Mouse (Mus musculus): ENCODE data around the gene Entpd1.
A peak's percentile ranks its signal among the peaks of the same experiment; 100 is the strongest.

Gene Entpd1

GRCm38 (mm10) chr19:40723516-40723915 is 111.3 kb downstream of the Entpd1 start:
- no peak for DNase-seq (ENCODE audit: low spot score in 2 of 2)

DNA sequence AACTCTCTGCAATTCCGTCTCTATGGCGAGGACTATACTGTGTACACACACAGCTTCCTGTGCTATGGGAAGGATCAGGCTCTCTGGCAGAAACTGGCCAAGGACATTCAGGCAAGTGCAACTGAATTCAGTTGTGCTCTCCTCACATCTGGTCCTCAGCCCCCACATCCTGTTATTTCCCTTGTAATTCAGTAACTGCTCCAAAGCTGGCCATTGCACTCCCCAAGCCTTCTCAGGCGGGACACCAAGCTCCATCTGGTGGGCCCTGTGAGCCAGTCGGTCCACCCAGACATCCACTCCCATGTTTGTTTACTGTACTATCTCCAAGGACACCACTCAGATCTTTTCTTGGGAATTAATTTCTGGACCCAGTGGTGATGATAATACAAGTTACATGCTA is 114.0 kb downstream of the Entpd1 start:
- peak in 1 of 2 experiments; percentile 31 for DNase-seq (ENCODE audit: low spot score in 2 of 2)

DNA sequence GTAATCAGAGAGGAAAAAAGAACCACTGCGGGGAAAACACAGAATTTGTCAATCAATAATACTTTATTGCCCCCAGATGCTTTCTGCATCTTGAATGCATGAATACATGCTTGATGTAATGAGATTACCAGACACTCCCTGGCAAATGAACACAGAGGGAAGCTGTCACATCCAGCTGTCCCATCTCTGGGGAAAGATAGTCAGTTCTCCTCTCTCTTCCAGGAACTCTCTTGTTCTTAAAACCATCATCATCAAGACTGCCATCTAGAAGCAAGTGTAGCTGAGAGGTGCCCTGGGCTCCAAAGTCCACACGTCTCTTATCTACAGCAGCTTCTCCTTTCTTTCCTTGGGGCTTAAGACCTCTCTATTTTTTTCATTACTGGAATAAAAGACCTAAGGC is 114.4 kb downstream of the Entpd1 start:
- no peak for DNase-seq (ENCODE audit: low spot score in 2 of 2)

DNA sequence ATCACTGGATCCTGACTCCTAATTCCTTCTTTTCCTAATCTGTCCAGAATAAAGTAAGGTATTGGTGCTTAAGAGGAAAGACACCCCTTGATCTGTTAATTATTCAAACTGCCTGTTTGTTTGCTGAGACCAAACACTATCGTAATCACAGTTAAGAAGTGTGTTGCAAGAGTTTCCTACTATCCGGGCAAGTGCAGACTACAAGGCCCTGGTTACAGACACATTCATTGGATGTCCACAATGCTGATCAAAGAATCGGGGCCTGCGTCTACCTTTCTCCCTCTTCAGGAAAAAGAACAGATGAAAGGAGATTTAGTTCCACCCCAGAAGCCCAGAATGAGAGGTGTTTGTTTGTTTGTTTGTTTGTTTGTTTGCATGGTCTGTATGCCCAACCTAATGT is 116.0 kb downstream of the Entpd1 start:
- no peak for DNase-seq (ENCODE audit: low spot score in 2 of 2)

DNA sequence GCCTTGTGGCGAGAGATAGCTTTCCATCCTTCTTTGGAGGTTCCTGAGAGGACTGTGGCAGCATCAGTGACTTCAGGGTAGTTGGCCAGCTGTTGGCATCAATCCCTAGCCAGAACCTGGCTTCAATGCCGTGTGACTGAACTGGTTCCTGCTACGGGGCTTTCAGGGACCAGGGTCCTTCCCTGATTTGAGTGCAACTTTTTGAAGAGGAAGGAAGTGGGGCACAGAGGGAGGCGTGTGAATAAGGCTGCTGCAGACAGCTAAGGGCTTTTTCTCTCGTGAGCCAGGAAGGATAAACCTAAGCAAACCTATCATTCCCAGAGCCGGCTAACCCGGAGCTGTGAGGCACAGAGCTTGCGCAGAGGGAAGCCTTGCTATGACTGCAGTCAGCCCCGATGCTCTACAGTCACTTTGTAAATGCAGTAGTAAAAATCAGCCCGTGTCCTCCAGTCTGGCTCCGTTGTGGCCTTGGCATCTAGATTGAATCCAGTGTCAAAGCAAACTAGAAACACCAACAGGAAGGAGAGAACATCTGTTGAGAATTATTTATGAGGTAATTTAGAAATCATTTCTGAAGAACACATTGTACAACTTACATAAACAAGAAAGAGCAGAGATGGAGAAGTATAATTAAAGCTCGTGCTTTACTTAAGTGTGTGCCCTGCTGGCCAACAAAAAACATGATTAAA is 116.7 kb downstream of the Entpd1 start:
- DNase-seq (ENCODE audit: low spot score in 2 of 2), result peak in 1 of 2 experiments; percentile 20

GRCm38 (mm10) chr19:40733409-40733808 is 121.2 kb downstream of the Entpd1 start:
- no peak for DNase-seq (ENCODE audit: low spot score in 2 of 2)

DNA sequence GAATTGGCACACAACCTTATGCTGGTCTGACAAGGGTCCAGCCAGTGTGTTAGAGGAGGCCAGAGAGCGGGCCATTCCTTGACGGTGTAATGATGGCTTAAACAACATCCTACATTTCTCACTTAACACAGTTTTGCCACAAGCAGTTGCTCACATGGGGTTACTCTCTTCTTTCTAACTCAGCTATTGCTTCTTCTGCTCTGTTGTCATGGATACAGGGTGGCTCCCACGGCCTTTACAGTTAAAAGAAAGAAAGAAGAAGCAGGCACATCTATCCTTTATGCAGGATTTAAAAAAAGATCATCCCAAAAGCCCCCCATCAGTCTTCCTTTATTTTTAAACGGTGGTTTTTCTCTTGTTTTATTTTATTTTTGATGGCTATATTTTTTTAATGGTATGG is 121.7 kb downstream of the Entpd1 start:
- DNase-seq (ENCODE audit: low spot score in 2 of 2), result no peak

DNA sequence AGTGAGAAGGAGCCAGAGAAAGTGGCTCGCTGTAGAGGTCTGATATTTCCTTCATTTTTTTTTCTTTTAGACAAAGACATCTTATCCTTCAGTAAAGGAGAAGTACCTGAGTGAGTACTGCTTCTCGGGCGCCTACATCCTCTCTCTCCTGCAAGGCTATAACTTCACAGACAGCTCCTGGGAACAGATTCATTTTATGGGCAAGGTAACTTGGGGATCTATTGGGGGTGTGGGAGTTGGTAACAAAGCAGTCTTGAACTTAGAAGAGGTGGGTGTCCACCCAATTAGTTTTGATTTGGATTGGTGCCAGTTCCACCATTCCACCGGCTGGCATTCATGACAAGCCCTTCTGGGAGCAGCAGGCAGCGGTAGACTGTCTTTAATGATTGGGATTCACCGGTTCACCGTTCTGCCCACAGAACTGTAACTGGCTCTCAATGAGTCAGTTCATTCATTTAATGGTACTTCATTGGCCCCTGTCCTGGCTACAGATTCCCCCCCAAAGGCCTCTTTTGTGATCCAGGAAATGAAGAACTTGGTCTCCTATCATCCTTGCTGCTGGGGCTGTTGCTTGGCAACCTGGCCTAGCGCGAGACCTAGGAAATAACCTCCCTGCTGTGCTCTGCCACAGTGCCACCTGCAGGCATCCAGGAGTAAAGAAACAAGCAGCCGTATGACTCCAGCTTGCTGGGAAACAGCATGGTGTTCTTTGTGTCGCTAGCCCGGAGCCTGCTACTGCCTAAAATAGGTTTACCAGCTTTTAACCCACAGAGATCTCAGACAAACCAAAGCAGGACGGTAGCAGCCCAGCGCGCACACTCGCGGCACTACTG is 124.7 kb downstream of the Entpd1 start:
- DNase-seq (ENCODE audit: low spot score in 2 of 2), result peak in 1 of 2 experiments; percentile 54

DNA sequence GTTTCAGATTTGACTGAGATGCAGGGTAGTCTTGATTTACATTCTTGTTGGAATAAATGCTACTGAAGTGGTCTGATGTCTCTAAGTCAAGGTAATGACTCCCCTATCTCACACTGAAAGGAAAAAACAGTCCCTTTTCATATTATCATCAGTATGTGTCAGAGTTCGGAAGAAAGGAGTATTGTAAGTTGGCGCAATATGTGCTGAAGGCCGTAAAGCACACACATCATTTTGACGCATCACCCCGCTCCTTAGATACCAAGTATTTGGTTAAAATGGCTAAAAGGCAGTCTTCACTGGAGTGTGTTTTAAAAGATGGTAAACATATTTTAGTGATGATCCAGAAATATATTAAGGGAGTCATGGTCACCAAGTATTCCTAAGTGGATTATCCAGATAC is 125.4 kb downstream of the Entpd1 start:
- DNase-seq (ENCODE audit: low spot score in 2 of 2), result no peak

- DNase-seq (ENCODE audit: low spot score in 2 of 2), result no peak
Observed at GRCm38 (mm10) chr19:40738683-40739324, 126.6 kb downstream of the Entpd1 start.

GRCm38 (mm10) chr19:40746603-40747002 is 134.4 kb downstream of the Entpd1 start:
- no peak for DNase-seq (ENCODE audit: low spot score in 2 of 2)

DNA sequence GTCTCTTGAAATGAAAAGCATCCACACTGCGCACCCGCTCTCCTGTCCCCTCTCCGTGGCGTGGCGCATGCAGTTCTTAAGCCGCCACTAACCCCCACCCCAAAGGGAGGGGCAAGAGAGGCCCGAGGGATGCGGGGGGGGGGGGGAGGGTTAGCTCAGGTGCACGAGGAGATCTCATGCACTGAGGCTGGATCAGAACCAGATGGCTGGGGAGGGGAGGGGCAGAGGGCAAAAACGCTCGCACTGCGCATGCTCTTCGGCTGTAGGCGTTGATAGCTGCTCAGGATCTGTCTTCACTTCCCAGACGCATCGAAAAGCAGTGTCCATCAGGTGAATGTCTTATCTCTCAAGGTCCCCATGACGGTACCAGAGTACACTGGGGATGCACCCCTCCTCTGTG is 136.4 kb downstream of the Entpd1 start, which contains the start of gene Cc2d2b:
Gene Cc2d2b, plus strand, starts transcription at position 195 of the 400 bp plus-strand sequence.
- no peak for DNase-seq (ENCODE audit: low spot score in 2 of 2)

- peak in 1 of 2 experiments; percentile 22 for DNase-seq (ENCODE audit: low spot score in 2 of 2)
Observed at GRCm38 (mm10) chr19:40754311-40754710, 142.1 kb downstream of the Entpd1 start.

GRCm38 (mm10) chr19:40760071-40760470 is 147.9 kb downstream of the Entpd1 start:
- no peak for DNase-seq (ENCODE audit: low spot score in 2 of 2)

DNA sequence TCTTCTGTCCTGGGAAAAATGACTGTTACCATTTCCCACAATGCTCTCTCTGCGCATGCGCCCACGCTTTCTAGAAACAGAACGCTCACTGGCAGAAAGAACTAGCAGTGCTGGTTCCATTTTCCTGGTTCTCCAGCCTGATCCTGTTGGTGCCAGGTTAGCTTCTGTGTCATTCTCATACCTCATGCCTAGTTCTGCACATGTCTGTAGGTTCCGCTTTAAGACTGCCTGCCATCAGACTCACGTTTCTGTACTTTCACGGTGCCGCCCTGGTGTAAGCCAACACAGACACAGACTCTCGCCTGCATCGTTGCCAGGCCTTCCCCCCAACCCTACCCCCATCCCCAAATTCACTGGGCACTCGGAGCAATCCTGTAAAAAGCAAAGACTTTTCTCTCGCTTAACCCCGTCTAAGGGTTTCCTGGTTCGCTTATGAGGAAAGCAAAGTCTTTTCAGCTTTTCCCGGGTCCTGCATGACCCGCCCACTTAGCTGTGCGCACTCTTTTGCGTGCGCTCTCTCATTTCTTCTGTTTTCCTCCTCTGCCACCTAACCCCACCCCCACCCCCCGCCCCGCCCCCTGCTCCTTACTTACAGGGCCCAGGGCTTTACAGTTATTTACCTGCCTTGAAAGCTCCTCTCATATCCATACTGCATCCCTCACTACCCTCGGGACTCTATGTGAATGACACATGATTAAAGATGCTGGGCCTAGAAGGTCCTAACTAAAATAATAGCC is 150.0 kb downstream of the Entpd1 start:
- DNase-seq (ENCODE audit: low spot score in 2 of 2), result peak in 1 of 2 experiments; percentile 29

GRCm38 (mm10) chr19:40767189-40767588 is 155.0 kb downstream of the Entpd1 start:
- DNase-seq (ENCODE audit: low spot score in 2 of 2), result no peak

- DNase-seq (ENCODE audit: low spot score in 2 of 2), result no peak
Observed at GRCm38 (mm10) chr19:40769341-40769770, 157.2 kb downstream of the Entpd1 start.

GRCm38 (mm10) chr19:40788004-40788714 is 176.0 kb downstream of the Entpd1 start:
- no peak for DNase-seq (ENCODE audit: low spot score in 2 of 2)

GRCm38 (mm10) chr19:40788715-40789084 is 176.5 kb downstream of the Entpd1 start:
- DNase-seq (ENCODE audit: low spot score in 2 of 2), result no peak
